In the genomic region with DNA sequence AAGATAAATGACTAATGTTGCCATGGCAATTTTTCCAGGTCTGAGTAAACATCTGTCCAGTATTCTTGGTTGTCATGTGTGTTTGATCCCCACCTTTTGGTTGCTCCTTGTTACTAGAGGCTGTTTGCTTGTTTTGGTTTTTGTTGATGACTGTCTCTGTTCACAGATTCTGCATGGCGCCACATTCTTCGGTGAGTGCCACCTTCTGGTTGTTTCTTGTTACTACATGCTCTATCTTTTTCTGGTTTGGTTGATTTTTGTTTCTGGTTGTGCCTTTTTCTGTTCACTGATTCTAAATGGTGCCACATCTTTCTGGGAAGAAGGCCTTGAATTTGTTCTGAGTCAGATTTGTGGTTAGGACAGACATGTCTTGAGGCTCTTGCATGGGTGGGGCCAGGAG, we compare ENCODE assay signal across 28 mouse cellular contexts. TPM values are rescaled to one million over a fixed set of nuclear protein-coding genes. Genes with fewer than 3 reads are reported as not detected.
DNase-seq lines count a peak whose midpoint lies in the region; ATAC-seq and TF ChIP-seq lines count a peak whose summit lies in the region.
"Had no signal": no experiment of that assay in that cellular context is flagged by ENCODE, and none has a peak within 500 bp of the region (broad histone marks: within the 10 kb centered on the region; RNA-seq: fewer than 3 reads in every experiment).

No protein-coding gene starts in this region.

- TF ChIP-seq EP300 in MEL (IDR thresholded peaks at IDR 0.05; ENCODE audit: low read depth in 1 of 2, low read length in 2 of 2), result no peak
- no peak for TF ChIP-seq EP300 in stomach, postnatal 0 days (optimal IDR thresholded peaks at IDR 0.05)

- TF ChIP-seq CTCF in kidney, postnatal 0 days (IDR thresholded peaks at IDR 0.05; ENCODE audit: low read depth), result peak; percentile 13; the same call in 1 of the 2 replicates
- peak; percentile 17; the same call in 1 of the 2 replicates for TF ChIP-seq CTCF in midbrain, postnatal 0 days (IDR thresholded peaks at IDR 0.05)
- peak in 1 of 3 experiments; percentile 8; a peak in 1 of 6 replicates for TF ChIP-seq CTCF in MEL (IDR thresholded peaks at IDR 0.05 in 2 of 3, conservative IDR thresholded peaks at IDR 0.05 in 1 of 3; ENCODE audit: control insufficient read depth in 1 of 3, insufficient read depth in 1 of 3, low read depth in 2 of 3, low read length in 3 of 3, poor library complexity in 1 of 3, severe bottlenecking in 1 of 3)
- TF ChIP-seq CTCF in stomach, postnatal 0 days (IDR thresholded peaks at IDR 0.05; ENCODE audit: low read depth), result peak; percentile 22; the same call in 1 of the 2 replicates

- ATAC-seq in kidney, postnatal 0 days (replicated peaks; ENCODE audit: low FRiP score, low read depth), result no peak
- ATAC-seq in midbrain, postnatal 0 days (ENCODE audit: low FRiP score), result no peak
- ATAC-seq in midbrain, embryonic 16.5 days, result no peak
- no peak for ATAC-seq in stomach, postnatal 0 days (ENCODE audit: low FRiP score, low TSS enrichment)
- no peak for ATAC-seq in heart, embryonic 12.5 days (ENCODE audit: insufficient number of reproducible peaks, low FRiP score)
- ATAC-seq: activated CD4-positive, CD25-positive, alpha-beta regulatory T cell, adult 4 months; forebrain, embryonic 15.5 days; intestine, embryonic 16.5 days had no signal

- H3K79me2 ChIP-seq in MEL (ENCODE audit: control insufficient read depth, insufficient read depth, low read length, poor library complexity), result no peaks in the 10 kb centered on the region

- no peaks in the 10 kb centered on the region for H3K4me1 ChIP-seq in kidney, postnatal 0 days (replicated peaks; ENCODE audit: insufficient read depth, low read length)
- H3K4me1 ChIP-seq in midbrain, postnatal 0 days (ENCODE audit: insufficient read depth, low read length), result no peaks in the 10 kb centered on the region
- H3K4me1 ChIP-seq in midbrain, embryonic 16.5 days (ENCODE audit: control insufficient read depth, insufficient read depth, low read length), result no peaks in the 10 kb centered on the region
- no peaks in the 10 kb centered on the region for H3K4me1 ChIP-seq in MEL (ENCODE audit: control insufficient read depth in 1 of 2, insufficient read depth in 2 of 2, low read length in 2 of 2)
- H3K4me1 ChIP-seq in stomach, postnatal 0 days (replicated peaks; ENCODE audit: control insufficient read depth, insufficient read depth), result no peaks in the 10 kb centered on the region
- H3K4me1 ChIP-seq in heart, embryonic 12.5 days (replicated peaks), result no peaks in the 10 kb centered on the region
- H3K4me1 ChIP-seq: embryonic facial prominence, embryonic 15.5 days; forebrain, embryonic 10.5 days; forebrain, embryonic 15.5 days; hindbrain, embryonic 10.5 days had no signal

- TF ChIP-seq RAD21 in MEL (IDR thresholded peaks at IDR 0.05; ENCODE audit: low read depth, low read length), result no peak; the same call in 1 of the 2 replicates

- no peak overlapping the region for H3K4me3 ChIP-seq in kidney, postnatal 0 days (replicated peaks; ENCODE audit: low read depth, low read length)
- no peak overlapping the region for H3K4me3 ChIP-seq in midbrain, postnatal 0 days (ENCODE audit: low read depth, low read length)
- no peak overlapping the region for H3K4me3 ChIP-seq in midbrain, embryonic 16.5 days (ENCODE audit: low read depth, low read length)
- no peak overlapping the region for H3K4me3 ChIP-seq in MEL (ENCODE audit: control insufficient read depth in 1 of 2, insufficient read depth in 1 of 2, low read depth in 2 of 2, low read length in 2 of 2)
- H3K4me3 ChIP-seq in stomach, postnatal 0 days (ENCODE audit: low read depth, low read length), result no peak overlapping the region
- no peak overlapping the region for H3K4me3 ChIP-seq in heart, embryonic 12.5 days
- H3K4me3 ChIP-seq: embryonic facial prominence, embryonic 15.5 days; erythroblast, embryonic 14.5 days; forebrain, embryonic 10.5 days; forebrain, embryonic 15.5 days; heart, adult 2 months; hindbrain, embryonic 10.5 days had no signal

- no peak overlapping the region for H3K4me2 ChIP-seq in kidney, postnatal 0 days (ENCODE audit: low read length)
- H3K4me2 ChIP-seq in midbrain, postnatal 0 days (ENCODE audit: low read depth, low read length, poor library complexity, severe bottlenecking), result no peak overlapping the region
- H3K4me2 ChIP-seq in midbrain, embryonic 16.5 days (ENCODE audit: low read length), result no peak overlapping the region
- H3K4me2 ChIP-seq in stomach, postnatal 0 days (replicated peaks; ENCODE audit: low read depth), result no peak overlapping the region
- no peak overlapping the region for H3K4me2 ChIP-seq in heart, embryonic 12.5 days
- H3K4me2 ChIP-seq: embryonic facial prominence, embryonic 15.5 days; forebrain, embryonic 15.5 days; heart, embryonic 11.5 days; hindbrain, embryonic 14.5 days had no signal

- H3K27me3 ChIP-seq in kidney, postnatal 0 days (ENCODE audit: insufficient read depth, low read length), result no peaks in the 10 kb centered on the region
- no peaks in the 10 kb centered on the region for H3K27me3 ChIP-seq in midbrain, postnatal 0 days (ENCODE audit: insufficient read depth, low read length)
- no peaks in the 10 kb centered on the region for H3K27me3 ChIP-seq in midbrain, embryonic 16.5 days (ENCODE audit: control insufficient read depth, insufficient read depth, low read depth, low read length)
- H3K27me3 ChIP-seq in MEL (ENCODE audit: control insufficient read depth in 1 of 2, insufficient read depth in 2 of 2, low read length in 2 of 2), result no peaks in the 10 kb centered on the region
- no peaks in the 10 kb centered on the region for H3K27me3 ChIP-seq in stomach, postnatal 0 days (ENCODE audit: control insufficient read depth, insufficient read depth, low read length)
- H3K27me3 ChIP-seq in heart, embryonic 12.5 days (replicated peaks), result no peaks in the 10 kb centered on the region
- H3K27me3 ChIP-seq: embryonic facial prominence, embryonic 15.5 days; forebrain, embryonic 15.5 days had no signal

- H3K9ac ChIP-seq in kidney, postnatal 0 days (ENCODE audit: low read depth, low read length), result no peak overlapping the region
- H3K9ac ChIP-seq in midbrain, postnatal 0 days (replicated peaks; ENCODE audit: low read length, poor library complexity, severe bottlenecking), result no peak overlapping the region
- H3K9ac ChIP-seq in midbrain, embryonic 16.5 days (ENCODE audit: low read depth, low read length), result no peak overlapping the region
- no peak overlapping the region for H3K9ac ChIP-seq in MEL (ENCODE audit: control insufficient read depth, low read depth, low read length, poor library complexity, severe bottlenecking)
- H3K9ac ChIP-seq in stomach, postnatal 0 days (ENCODE audit: low read length), result no peak overlapping the region
- H3K9ac ChIP-seq in heart, embryonic 12.5 days, result no peak overlapping the region
- H3K9ac ChIP-seq: embryonic facial prominence, embryonic 15.5 days; forebrain, embryonic 15.5 days; hindbrain, embryonic 14.5 days had no signal

- no peak for TF ChIP-seq POLR2A in MEL (IDR thresholded peaks at IDR 0.05; ENCODE audit: control insufficient read depth in 1 of 2, insufficient read depth in 1 of 2, low read depth in 1 of 2, low read length in 2 of 2, poor library complexity in 1 of 2)

- 71% methylated on average over 2 of the region's 2 CpGs for WGBS in kidney, postnatal 0 days
- 71% methylated on average over 2 of the region's 2 CpGs for WGBS in midbrain, postnatal 0 days
- 60% methylated on average over 2 of the region's 2 CpGs for WGBS in midbrain, embryonic 16.5 days
- 67% methylated on average over 2 of the region's 2 CpGs for WGBS in stomach, postnatal 0 days
- 60% methylated on average over 2 of the region's 2 CpGs for WGBS in heart, embryonic 12.5 days

- no peak overlapping the region for H3K27ac ChIP-seq in kidney, postnatal 0 days
- H3K27ac ChIP-seq in midbrain, postnatal 0 days (ENCODE audit: low read depth, low read length), result no peak overlapping the region
- H3K27ac ChIP-seq in midbrain, embryonic 16.5 days (ENCODE audit: low read length), result no peak overlapping the region
- no peak overlapping the region for H3K27ac ChIP-seq in MEL (ENCODE audit: control insufficient read depth, low read depth, low read length)
- H3K27ac ChIP-seq in stomach, postnatal 0 days (replicated peaks), result no peak overlapping the region
- no peak overlapping the region for H3K27ac ChIP-seq in heart, embryonic 12.5 days (ENCODE audit: poor library complexity, severe bottlenecking)
- H3K27ac ChIP-seq: embryonic facial prominence, embryonic 15.5 days; forebrain, embryonic 10.5 days; forebrain, embryonic 15.5 days; heart, adult 2 months; hindbrain, embryonic 10.5 days; hindbrain, embryonic 14.5 days had no signal

- no peak for DNase-seq in kidney, postnatal 0 days (ENCODE audit: low spot score)
- no peak for DNase-seq in kidney, adult 8-10 months
- DNase-seq in midbrain, postnatal 0 days (ENCODE audit: low spot score), result no peak
- peak; percentile 14 for DNase-seq in MEL (ENCODE audit: low read depth, low spot score)
- DNase-seq in stomach, postnatal 0 days (ENCODE audit: low spot score), result no peak
- DNase-seq in adrenal gland, postnatal 25 days, result no peak
- DNase-seq: adrenal gland, postnatal 14 days; cerebellum, adult 2 months; cerebellum, postnatal 10 days; gastrocnemius, postnatal 14 days; heart, adult 2 months had no signal

- H3K36me3 ChIP-seq in kidney, postnatal 0 days (ENCODE audit: insufficient read depth, low read length), result no peaks in the 10 kb centered on the region
- H3K36me3 ChIP-seq in midbrain, postnatal 0 days (ENCODE audit: insufficient read depth, low read length), result no peaks in the 10 kb centered on the region
- H3K36me3 ChIP-seq in midbrain, embryonic 16.5 days (ENCODE audit: control insufficient read depth, insufficient read depth, low read length), result no peaks in the 10 kb centered on the region
- H3K36me3 ChIP-seq in MEL (ENCODE audit: control insufficient read depth in 1 of 2, insufficient read depth in 2 of 2, low read length in 2 of 2), result no peaks in the 10 kb centered on the region
- no peaks in the 10 kb centered on the region for H3K36me3 ChIP-seq in stomach, postnatal 0 days (ENCODE audit: control insufficient read depth, insufficient read depth, low read length)
- H3K36me3 ChIP-seq in heart, embryonic 12.5 days, result no peaks in the 10 kb centered on the region
- H3K36me3 ChIP-seq: embryonic facial prominence, embryonic 15.5 days; forebrain, embryonic 10.5 days; forebrain, embryonic 15.5 days; hindbrain, embryonic 10.5 days had no signal

- H3K9me3 ChIP-seq in kidney, postnatal 0 days (replicated peaks; ENCODE audit: low read length), result peaks cover 6% of the 10 kb centered on the region; the same call in 1 of the 2 replicates
- no peaks in the 10 kb centered on the region for H3K9me3 ChIP-seq in midbrain, postnatal 0 days (ENCODE audit: low read length)
- peaks cover 8% of the 10 kb centered on the region; the same call in 1 of the 2 replicates for H3K9me3 ChIP-seq in midbrain, embryonic 16.5 days (replicated peaks; ENCODE audit: control insufficient read depth, low read length, poor library complexity, severe bottlenecking)
- H3K9me3 ChIP-seq in MEL (replicated peaks; ENCODE audit: insufficient read depth, low read length), result no peaks in the 10 kb centered on the region
- 0 out of 2 replicates have a peak, but pooled peaks cover 7% of the 10 kb centered on the region for H3K9me3 ChIP-seq in stomach, postnatal 0 days (ENCODE audit: control insufficient read depth, low read length)
- peaks cover 23% of the 10 kb centered on the region for H3K9me3 ChIP-seq in heart, embryonic 12.5 days (replicated peaks)

RNA-seq across cellular contexts. Expression of a gene that starts 7.1 kb away (rescaled TPM):
- not detected in 2 replicates for polyA plus RNA-seq in kidney, postnatal 0 days (2015; fragmentation: Nextera tagmentation; extraction: Ambion mirVana)
- not detected in 2 replicates for total RNA-seq in midbrain, postnatal 0 days (2014; rRNA removed)
- polyA plus RNA-seq in midbrain, postnatal 0 days (2015; fragmentation: Nextera tagmentation; extraction: Ambion mirVana), result not detected in 2 replicates
- polyA plus RNA-seq in midbrain, embryonic 16.5 days (2015; fragmentation: Nextera tagmentation; extraction: Ambion mirVana), result not detected in 2 replicates
- total RNA-seq in MEL (2012; rRNA removed), result not detected in 2 replicates
- not detected for polyA plus RNA-seq in MEL (2012; ENCODE audit: insufficient read depth in 1 of 2, insufficient read length in 2 of 2, low read depth in 1 of 2, low replicate concordance in 2 of 2, missing spikeins in 1 of 2)
- not detected in 2 replicates for polyA plus RNA-seq in stomach, postnatal 0 days (2015; fragmentation: Nextera tagmentation; extraction: Ambion mirVana)
- polyA plus RNA-seq in heart, embryonic 12.5 days (2016; fragmentation: Nextera tagmentation; extraction: Ambion mirVana), result not detected in 2 replicates
- not detected in 2 replicates for total RNA-seq in adrenal gland, postnatal 25 days (2021)
- total RNA-seq: adrenal gland, adult 18-20 months; adrenal gland, postnatal 14 days; gastrocnemius, postnatal 14 days; heart, adult 2 months; heart, postnatal 25 days had no signal
- polyA plus RNA-seq: activated CD4-positive, CD25-positive, alpha-beta regulatory T cell, adult 4 months; cerebellum, adult 2 months; embryonic facial prominence, embryonic 11.5 days; embryonic facial prominence, embryonic 15.5 days; erythroblast, embryonic 14.5 days; forebrain, embryonic 10.5 days; forebrain, embryonic 15.5 days; frontal cortex, adult 2 months; gonadal fat pad, adult 2 months; heart, adult 2 months; heart, embryonic 11.5 days; heart, embryonic 16.5 days; hindbrain, embryonic 10.5 days; hindbrain, embryonic 14.5 days; intestine, embryonic 16.5 days had no signal

RNA-seq across cellular contexts. Expression of a gene that starts 42.7 kb away (rescaled TPM):
- polyA plus RNA-seq in kidney, postnatal 0 days (2015; fragmentation: Nextera tagmentation; extraction: Ambion mirVana), result not detected in 2 replicates
- total RNA-seq in midbrain, postnatal 0 days (2014; rRNA removed), result not detected in 2 replicates
- not detected in 2 replicates for polyA plus RNA-seq in midbrain, postnatal 0 days (2015; fragmentation: Nextera tagmentation; extraction: Ambion mirVana)
- polyA plus RNA-seq in midbrain, embryonic 16.5 days (2015; fragmentation: Nextera tagmentation; extraction: Ambion mirVana), result not detected in 2 replicates
- not detected in 2 replicates for total RNA-seq in MEL (2012; rRNA removed)
- polyA plus RNA-seq in MEL (2012; ENCODE audit: insufficient read depth in 1 of 2, insufficient read length in 2 of 2, low read depth in 1 of 2, low replicate concordance in 2 of 2, missing spikeins in 1 of 2), result not detected
- not detected in 2 replicates for polyA plus RNA-seq in stomach, postnatal 0 days (2015; fragmentation: Nextera tagmentation; extraction: Ambion mirVana)
- polyA plus RNA-seq in heart, embryonic 12.5 days (2016; fragmentation: Nextera tagmentation; extraction: Ambion mirVana), result not detected in 2 replicates
- not detected in 2 replicates for total RNA-seq in adrenal gland, postnatal 25 days (2021)
- total RNA-seq: adrenal gland, adult 18-20 months; adrenal gland, postnatal 14 days; gastrocnemius, postnatal 14 days; heart, adult 2 months; heart, postnatal 25 days had no signal
- polyA plus RNA-seq: activated CD4-positive, CD25-positive, alpha-beta regulatory T cell, adult 4 months; cerebellum, adult 2 months; embryonic facial prominence, embryonic 11.5 days; erythroblast, embryonic 14.5 days; forebrain, embryonic 10.5 days; forebrain, embryonic 15.5 days; frontal cortex, adult 2 months; gonadal fat pad, adult 2 months; heart, adult 2 months; heart, embryonic 11.5 days; heart, embryonic 16.5 days; hindbrain, embryonic 10.5 days; hindbrain, embryonic 14.5 days; intestine, embryonic 16.5 days had no signal

RNA-seq across cellular contexts. Expression of a gene that starts 58.0 kb away (rescaled TPM):
- not detected in 2 replicates for polyA plus RNA-seq in kidney, postnatal 0 days (2015; fragmentation: Nextera tagmentation; extraction: Ambion mirVana)
- not detected in 2 replicates for total RNA-seq in midbrain, postnatal 0 days (2014; rRNA removed)
- polyA plus RNA-seq in midbrain, postnatal 0 days (2015; fragmentation: Nextera tagmentation; extraction: Ambion mirVana), result not detected in 2 replicates
- not detected in 2 replicates for polyA plus RNA-seq in midbrain, embryonic 16.5 days (2015; fragmentation: Nextera tagmentation; extraction: Ambion mirVana)
- total RNA-seq in MEL (2012; rRNA removed), result not detected in 2 replicates
- polyA plus RNA-seq in MEL (2012; ENCODE audit: insufficient read depth in 1 of 2, insufficient read length in 2 of 2, low read depth in 1 of 2, low replicate concordance in 2 of 2, missing spikeins in 1 of 2), result not detected
- polyA plus RNA-seq in stomach, postnatal 0 days (2015; fragmentation: Nextera tagmentation; extraction: Ambion mirVana), result not detected in 2 replicates
- not detected in 2 replicates for polyA plus RNA-seq in heart, embryonic 12.5 days (2016; fragmentation: Nextera tagmentation; extraction: Ambion mirVana)
- not detected in 2 replicates for total RNA-seq in adrenal gland, postnatal 25 days (2021)
- total RNA-seq: adrenal gland, adult 18-20 months; adrenal gland, postnatal 14 days; gastrocnemius, postnatal 14 days; heart, adult 2 months; heart, postnatal 25 days had no signal
- polyA plus RNA-seq: activated CD4-positive, CD25-positive, alpha-beta regulatory T cell, adult 4 months; cerebellum, adult 2 months; embryonic facial prominence, embryonic 11.5 days; embryonic facial prominence, embryonic 15.5 days; erythroblast, embryonic 14.5 days; forebrain, embryonic 10.5 days; forebrain, embryonic 15.5 days; frontal cortex, adult 2 months; gonadal fat pad, adult 2 months; heart, adult 2 months; heart, embryonic 11.5 days; heart, embryonic 16.5 days; hindbrain, embryonic 10.5 days; hindbrain, embryonic 14.5 days; intestine, embryonic 16.5 days had no signal
